Mouse (Mus musculus) erythroblast, embryonic 14.5 days (primary cell): Measurements from ENCODE around the gene Mrps7.

ENCODE experiments used
- GATA1 ChIP-seq: IDR thresholded peaks from 2 replicates; pipeline ENCODE4 v1.6.1; 2012; ENCODE audit warnings: low read length, inconsistent platforms, mixed read lengths
- TAL1 ChIP-seq: IDR thresholded peaks from 3 replicates; pipeline ENCODE4 v1.6.1; 2012; ENCODE audit warnings: low read length, inconsistent platforms, mixed read lengths

DNA sequence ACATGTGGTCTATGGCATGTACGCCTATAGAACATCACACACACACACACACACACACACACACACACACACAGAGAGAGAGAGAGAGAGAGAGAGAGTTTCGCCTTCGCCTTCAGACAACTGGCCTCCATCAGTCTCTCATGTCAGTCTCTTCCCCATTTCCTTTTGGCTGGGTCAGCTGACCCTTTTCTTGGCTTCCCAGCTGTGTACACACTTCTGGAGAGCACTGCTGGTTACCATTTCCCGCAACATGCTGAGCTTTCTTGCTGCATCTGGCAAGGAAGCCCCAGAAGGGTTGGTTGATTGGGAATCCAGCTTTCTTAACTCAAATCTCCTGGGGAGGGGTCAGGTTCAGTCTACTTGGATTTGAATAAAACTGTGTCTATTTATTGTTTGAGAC, 30.4 kb downstream of the Mrps7 start:
- TF ChIP-seq GATA1 (no peak), TAL1 (no peak)
